Mouse (Mus musculus): ENCODE data around the gene 4933425L06Rik. TPM values are rescaled to one million over a fixed set of nuclear protein-coding genes. Genes with fewer than 3 reads are reported as not detected.

4933425L06Rik gene
- polyA plus RNA-seq, 1 experiment from 2014 or later, result not detected

Other genes with a start within 250 kb of the 4933425L06Rik start
- gene Shisal2b, start 218.2 kb upstream of the 4933425L06Rik start, polyA plus RNA-seq (2018), result not detected in 3 replicates
- 0.07 to 1.2 TPM (median 0.16 TPM) in 3 replicates for gene Rgs7bp, start 27.2 kb upstream of the 4933425L06Rik start, polyA plus RNA-seq (2018)
- 7.7 to 11.7 TPM (median 8.2 TPM) in 3 replicates for gene Rnf180, start 212.7 kb downstream of the 4933425L06Rik start, polyA plus RNA-seq (2018)

All from macrophage (primary cell).